Mouse (Mus musculus) liver, postnatal 0 days (tissue): ENCODE data around the gene Spib.

ENCODE experiments used
- CTCF ChIP-seq: sonication (generic); IDR thresholded peaks from 2 replicates; pipeline ENCODE4 v1.5.1; 2016; ENCODE audit warnings: antibody characterized with exemption, low read depth
- EP300 ChIP-seq: IDR thresholded peaks from 2 replicates; pipeline ENCODE4 v1.6.1; 2016; ENCODE audit warnings: antibody characterized with exemption, low read depth, mild to moderate bottlenecking

DNA sequence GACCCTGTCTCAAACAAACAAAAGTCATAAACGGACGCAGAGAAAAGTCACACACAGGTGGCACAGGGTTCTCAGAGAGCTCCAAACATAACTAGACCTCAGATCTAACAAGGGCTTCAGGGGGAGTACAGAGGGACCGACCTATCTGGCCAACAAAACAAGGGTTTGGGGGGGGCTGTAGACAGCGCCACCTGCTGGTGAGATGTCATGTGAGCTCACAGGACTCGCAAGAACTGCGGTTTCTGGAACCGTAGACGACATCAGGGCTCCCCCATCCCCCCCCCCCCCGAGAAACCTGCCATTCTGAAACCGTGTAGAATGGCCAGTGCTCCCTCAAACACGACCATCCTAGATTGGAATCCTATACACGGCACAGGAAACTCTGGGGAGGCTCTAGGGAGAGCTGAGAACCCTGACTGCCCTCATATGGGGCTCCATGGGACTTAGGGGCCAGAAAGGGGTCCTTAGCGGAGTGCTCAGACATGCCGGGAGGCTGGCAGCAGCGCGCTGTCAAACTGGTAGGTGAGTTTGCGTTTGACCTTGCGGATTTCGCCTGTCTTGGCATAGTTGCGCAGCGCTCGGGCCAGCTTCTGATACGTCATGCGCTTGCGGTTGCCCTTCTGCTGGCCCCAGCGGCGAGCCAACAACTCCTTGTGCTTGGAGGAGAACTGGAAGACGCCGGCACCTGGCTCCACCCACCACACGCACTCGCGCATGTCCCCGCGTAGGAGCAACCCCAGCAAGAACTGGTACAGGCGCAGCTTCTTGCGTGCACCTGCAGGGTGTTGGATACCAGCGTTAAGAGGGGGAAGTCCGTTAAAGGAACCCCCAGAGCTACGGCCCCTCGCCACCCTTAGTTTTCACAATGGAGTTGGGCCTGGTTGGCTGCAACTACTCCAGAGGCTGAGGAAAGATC is 4.1 kb downstream of the Spib start:
- TF ChIP-seq CTCF (peak; percentile 86), EP300 (no peak)
